Mouse (Mus musculus): ENCODE results near the gene Tmem184a. TPM values are rescaled to one million over a fixed set of nuclear protein-coding genes. Genes with fewer than 3 reads are reported as not detected.

The Tmem184a gene
- total RNA-seq, 2 experiments from 2014 or later: 0.08 to 0.54 TPM

DNA sequence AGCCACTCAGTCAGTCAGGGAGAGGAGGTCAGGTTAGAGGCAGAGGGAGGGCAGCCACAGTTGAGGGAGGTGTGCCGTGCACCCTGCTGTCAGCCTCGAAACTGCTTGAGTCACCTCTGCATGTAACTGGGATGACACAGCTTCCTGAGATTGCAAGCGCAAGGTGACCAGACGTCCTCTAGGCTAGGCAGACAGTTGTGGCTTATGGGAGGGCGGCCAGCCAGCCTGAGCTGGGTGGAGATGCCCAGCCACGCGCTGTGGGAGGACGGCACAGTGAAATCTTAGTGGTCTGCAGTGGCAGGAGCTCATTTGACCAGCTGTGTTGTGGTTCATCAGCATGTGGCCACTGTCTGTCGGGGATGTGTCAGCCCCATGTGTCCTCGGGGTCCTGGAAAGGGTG is 24.8 kb downstream of the Tmem184a start:
- intact Hi-C loops (cut with DNase I): no loop called here
- DNase-seq: no peak

DNA sequence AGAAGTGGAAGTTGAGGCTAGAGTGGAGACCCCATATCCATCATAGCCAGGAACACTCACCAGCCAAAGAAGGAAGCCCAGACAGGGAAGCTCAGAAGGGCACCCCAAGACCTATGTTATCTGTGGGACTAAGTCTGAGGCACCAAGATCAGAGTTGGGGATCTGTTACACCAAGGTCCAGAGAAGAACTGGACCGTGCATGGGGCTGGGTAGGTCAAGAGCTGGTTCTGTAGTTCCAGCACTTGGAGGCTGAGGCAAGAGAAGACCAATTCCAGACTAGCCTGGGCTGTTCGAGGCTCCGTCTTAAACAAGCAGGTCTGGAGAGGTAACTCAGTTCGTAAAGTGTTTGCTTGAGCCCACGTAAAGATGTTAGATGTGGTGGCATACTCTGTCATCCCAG is 25.6 kb downstream of the Tmem184a start:
- intact Hi-C loops (cut with DNase I): no loop called here

DNA sequence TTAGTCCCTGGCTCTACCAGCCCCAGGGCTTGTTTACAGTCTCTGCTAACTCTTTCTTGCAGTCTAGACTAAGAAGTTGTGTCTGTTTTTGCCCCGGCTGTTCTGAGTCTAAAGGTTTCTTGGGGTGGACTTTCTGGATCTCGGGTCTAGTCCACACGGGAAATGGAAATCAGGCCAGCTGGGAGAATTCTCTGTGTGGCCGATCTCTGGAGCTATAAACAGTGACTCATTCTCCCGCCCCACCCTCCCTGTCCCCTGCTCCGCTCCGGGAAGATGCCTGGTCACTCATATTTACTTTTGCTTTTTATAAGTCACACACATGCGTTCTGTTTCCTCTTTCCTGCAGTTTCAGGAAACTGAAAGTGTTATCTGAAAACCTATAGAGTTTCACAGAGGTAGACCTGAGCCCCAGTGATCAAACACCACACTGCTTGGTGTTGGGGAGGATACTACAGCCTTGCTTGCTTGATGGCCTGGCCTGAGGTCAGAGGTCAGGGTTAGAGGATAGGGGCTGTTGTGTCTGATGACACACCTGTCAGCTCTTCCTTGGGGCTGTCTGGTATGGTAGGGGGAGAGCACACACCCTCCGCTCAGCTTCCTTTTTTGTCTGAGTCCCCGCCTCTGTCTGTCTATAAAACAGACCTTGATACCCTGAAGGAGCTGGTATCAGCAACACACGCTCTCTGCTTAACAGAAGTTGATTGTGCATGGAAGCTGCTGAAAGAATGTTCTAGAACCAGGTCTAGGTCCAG is 26.2 kb downstream of the Tmem184a start:
- no peak for DNase-seq
- intact Hi-C loops (cut with DNase I): no loop called here

More for the DNA sequence above, 25.6 kb downstream of the Tmem184a start:
- no peak for DNase-seq

DNA sequence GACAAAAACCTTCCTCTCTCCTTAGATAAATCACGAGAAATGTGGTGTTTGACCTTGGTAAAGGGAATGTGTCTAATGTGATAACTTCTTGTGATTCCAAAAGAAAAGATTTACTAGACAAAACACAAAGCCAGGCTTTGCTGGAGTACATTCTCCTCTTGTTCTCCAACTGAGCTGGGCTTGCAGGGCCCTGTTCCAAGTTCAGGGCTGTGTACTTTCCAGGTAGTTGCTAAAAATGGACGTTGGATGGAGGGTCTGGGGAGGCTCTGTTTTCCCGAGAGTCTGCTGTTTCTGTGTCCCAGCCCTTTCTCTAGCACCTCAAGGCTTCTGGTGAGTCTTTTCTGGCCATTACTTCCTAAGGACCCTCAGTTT is 26.8 kb downstream of the Tmem184a start:
- no peak for DNase-seq
- intact Hi-C loops (cut with DNase I): no loop called here

DNA sequence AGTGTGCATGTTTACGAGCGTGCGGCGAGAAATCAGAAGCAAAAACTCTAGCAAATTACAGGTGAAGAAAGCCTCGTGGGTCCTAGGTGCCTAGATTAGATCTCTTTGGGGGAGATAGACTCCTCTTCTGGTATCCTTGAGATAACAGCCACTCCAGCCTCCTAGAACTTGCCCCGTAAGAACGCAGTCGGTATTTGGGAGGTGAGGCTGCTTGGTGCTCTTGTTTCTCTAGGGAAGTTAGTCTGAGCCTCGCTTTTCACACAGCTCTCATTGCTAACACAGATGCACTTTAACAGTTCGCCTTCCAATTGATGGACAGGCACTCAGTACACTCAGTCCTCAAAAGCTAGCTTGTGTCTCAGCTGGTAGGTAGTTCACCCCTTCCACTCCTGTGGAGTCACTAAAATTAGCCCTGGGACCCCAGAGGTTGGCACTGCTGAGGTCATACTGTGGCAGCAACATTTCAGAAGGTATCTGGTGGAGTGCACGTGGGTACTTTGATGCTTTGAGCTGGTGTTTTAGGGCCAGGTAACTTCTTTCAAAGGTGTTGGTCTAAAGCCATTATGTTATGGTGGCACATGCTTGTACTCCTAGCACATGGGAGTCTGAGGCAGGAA is 27.4 kb downstream of the Tmem184a start:
- intact Hi-C loops (cut with DNase I): no loop called here
- DNase-seq: no peak

DNA sequence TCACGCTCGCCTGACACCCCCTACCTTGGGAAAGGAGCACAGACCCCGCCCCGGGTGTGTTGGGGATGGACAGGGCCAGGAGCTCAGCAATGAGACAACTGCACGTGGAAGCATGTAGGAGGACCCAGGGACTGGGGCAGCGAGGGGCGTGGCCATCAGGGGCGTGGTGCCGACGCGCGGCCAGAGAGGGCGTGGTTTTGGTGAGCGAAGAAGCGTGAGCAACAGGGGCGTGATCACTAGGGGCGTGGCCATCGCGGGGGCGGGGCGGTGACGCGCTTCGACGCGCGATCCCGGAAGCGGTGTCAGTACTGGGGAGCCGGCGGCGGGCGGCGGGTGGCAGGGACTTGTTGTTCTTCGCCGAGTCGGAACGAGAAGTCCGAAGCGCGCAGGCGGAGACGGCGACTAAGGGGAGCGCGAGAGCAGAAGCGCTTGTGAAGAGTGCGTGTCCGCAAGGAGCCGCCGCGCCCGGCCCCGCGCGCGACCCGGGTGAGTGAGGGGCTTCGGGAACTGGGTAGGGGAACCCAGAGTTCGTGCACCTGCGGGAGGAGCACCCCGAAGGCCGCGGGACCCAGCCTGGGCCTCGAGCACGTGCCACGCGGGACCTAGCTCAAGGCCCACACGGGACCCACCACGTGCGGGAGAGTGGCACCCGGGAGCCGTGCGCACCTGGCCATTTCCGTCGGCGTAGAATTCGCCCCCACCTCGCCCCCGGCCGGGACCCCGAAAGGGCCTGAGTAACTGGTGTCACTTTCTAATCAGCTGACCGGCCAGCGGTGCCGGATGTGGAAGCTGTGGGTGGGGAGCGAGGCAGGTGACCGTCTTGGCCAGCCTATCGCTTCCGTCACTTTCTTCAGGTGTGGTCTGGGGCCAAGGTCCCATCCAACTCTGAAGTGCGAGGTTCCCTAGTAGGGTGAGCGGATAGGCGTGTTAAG is 28.2 kb downstream of the Tmem184a start, which contains the start of gene Mafk:
Gene Mafk (plus strand): TSS at position 287 of the 932 bp plus-strand sequence.
- DNase-seq: peak; percentile 93
- intact Hi-C loops (cut with DNase I): no loop called here

DNA sequence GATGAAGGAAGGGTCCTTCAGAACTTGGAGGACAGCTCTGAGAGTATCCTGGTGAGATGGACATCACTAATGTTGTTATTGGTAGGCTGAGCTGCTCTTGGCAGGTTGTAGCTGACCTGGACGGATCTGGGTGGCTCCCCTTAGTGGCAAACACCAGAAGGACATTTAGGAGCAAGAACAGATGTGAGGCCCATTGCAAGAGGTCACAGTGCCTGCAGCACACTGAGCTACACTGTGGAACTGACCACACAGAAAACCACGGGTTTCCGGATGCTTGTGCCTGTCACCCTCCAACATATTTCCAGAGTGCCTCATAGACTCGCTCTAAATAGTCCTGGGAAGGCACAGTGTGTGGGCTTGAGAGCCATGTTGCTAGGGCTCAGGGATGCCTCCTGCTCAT is 30.3 kb downstream of the Tmem184a start:
- DNase-seq: no peak

DNA sequence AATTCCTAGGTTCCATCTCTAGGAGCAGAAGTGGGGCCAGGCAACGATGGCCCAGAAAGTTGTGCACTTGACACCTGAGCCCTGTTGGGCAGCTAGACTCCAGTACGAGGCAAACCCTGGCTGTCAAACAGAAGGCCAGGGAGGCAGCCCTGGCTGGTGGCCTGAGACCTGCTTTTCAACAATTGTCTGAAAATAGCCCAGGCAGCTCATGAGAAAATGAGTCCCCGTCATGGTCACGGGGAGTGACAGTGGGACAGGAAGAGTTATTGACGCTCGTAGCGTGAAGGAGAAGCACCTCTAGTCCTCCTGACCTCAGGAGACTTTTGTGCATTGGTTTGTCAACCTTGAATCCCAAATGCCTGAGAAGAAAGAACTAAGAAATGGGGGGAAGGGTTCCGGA is 38.3 kb downstream of the Tmem184a start:
- intact Hi-C loops (cut with DNase I): no loop called here
- DNase-seq: no peak

More for the DNA sequence above, 30.3 kb downstream of the Tmem184a start:
- intact Hi-C loops (cut with DNase I): no loop called here

DNA sequence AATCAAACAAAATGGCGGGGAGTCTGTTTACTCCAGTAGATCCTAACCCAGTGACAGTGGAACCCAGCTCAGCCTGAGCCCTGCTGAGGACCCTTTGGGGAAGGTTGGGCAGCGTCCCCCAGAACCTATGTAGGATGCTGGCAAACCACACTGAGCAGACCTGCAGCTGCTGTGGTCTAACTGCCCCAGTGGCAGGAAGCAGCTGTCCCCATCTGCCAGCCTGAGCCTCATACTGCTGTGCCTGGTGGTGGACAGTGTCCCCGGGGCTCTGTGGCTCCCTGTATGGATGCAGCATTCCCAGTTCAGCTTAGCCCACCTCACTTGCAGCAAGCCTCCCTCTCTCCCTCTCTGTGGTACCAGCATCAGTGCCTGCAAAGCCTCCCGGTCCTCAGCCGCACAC is 42.8 kb downstream of the Tmem184a start:
- no peak for DNase-seq
- intact Hi-C loops (cut with DNase I): no loop called here

DNA sequence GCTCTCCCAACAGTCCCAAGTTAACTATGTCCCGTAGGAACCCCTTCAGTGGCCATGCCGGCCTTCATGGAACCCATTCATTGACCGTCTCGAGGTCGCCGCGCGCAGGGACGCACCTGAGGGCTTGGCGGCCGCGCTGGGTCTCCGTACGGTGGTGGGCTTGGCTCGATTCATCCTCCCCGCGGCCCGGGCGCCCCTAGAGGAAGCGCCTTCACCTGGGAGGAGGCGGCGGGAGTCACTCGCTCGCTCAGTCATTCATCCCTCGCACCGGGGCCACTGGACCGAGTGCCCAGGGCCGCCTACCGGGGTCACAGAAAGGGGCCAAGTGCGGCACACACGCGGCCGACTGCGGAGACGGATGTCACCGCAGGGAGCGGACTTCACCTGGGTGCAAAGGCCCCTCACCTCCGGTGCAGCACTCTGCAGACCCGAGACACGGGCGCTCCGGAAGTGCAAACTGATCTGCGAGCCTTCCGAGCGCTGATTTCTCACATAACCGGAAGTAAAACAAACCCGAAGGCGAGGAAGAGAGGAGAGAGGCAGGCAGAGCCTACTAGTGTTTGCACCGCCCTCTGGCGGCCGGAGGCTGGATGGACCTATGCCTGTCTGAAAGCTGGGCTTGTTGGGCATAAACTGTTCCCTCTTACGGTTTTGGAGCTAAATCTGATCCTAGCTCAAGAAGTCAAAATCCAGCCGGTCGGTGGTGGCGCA is 44.3 kb downstream of the Tmem184a start, which contains the start of gene Ints1:
Gene Ints1 (minus strand): TSS at position 459 of the 711 bp plus-strand sequence.
- intact Hi-C loops (cut with DNase I): no loop called here
- DNase-seq: peak; percentile 97

DNA sequence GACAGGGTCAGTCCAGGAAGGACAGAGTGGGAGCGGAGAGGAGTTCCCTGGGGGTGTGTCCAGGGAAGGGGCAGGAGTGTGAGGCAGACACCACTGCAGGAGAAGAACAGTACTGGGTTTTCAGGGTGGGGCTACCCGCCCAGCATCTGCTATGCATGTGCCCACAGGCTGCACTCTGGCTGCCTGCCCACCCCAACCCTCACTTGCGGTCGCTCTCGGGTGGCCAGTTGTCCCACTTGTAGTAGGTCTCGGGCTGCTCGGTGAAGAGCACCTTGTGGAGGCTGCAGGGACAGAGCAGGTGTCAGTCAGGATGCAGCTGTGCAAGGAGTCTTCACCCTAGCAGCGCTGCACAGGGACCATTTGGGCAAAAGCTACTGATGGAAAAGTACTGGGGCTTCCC is 51.5 kb downstream of the Tmem184a start:
- no peak for DNase-seq
- intact Hi-C loops (cut with DNase I): no loop called here

DNA sequence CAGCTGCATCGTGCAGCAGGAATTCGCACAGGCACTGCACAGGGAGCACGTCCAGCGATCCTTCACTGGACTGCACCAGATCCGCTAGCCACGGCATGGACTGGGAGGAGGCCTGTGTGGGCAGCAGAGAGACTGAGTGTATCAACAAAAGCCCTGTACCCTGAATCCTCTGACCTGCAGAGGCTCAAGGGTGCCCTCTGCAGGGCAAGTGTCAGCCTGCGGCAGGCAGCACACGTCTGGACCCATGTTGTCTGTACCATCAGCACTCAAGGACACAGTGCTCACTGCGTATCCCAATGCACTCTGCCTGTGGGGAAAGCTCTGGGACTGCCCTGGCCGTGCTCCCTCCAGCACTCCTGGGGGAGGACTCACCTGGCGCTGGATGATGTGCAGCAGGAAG is 55.4 kb downstream of the Tmem184a start:
- no peak for DNase-seq
- intact Hi-C loops (cut with DNase I): no loop called here

DNA sequence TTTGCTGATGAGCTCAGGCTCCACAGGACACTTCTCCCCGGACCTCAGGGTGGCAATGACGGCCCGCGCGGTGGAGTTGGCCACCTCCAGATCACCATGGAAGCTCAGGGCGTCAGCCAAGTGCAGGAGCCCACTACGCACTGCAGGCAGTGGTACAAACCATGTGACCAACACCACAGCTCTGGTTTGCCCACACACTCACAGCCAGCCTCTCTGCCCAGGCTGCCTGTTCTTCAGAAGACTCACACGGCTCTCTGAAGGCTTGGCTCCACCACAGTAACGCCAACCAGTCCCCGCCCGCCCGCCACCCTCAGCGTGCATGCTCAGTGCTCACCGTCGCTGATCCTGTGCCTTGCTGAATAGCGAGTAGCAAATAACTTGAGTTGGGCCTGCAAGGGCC is 61.6 kb downstream of the Tmem184a start:
- intact Hi-C loops (cut with DNase I): loop anchor here (10.0 kb wide), 1 partner anchor 223 kb away; no protein-coding TSS in a partner anchor
- DNase-seq: no peak

DNA sequence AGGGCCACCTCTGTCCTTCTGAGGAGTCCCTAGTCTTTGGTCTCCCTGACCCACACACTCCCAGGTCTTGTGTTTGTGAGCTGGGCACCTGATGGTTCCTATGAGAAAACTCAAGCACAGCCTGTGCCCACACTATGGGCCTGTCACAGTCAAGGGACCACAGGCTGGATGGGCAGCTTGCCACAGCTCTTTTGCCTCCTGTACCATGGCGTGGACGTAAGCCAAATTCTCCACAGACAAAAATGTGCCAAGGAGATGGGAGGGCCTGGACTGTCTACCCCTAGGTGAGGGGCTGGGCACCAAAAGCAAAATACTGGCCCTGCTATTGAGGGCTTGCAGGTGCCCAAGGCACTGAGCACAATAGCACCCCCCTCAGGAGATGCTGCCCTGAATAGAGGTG is 63.1 kb downstream of the Tmem184a start:
- intact Hi-C loops (cut with DNase I): loop anchor here (10.0 kb wide), 1 partner anchor 222 kb away; no protein-coding TSS in a partner anchor
- DNase-seq: no peak

DNA sequence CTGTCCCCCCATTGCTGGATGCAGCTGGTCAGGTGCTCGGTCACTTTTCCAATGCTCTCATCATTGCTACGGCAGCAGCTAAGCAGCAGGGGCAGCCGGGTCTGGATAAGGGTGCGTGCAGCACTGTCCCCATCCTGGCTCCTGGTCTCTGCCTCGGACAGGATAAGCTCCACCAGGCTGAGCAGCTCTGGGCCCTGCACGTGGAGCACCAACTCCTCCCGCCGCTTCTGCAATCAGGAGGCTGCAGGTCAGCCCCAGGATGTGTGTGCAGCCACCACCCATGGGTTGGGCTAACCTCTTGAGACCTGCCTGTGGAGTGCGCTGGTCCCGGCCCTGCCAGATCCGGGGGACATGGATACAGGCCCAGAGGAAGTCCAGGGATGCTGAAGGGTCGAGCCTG is 63.6 kb downstream of the Tmem184a start:
- intact Hi-C loops (cut with DNase I): loop anchor here (10.0 kb wide), 1 partner anchor 221 kb away; no protein-coding TSS in a partner anchor
- DNase-seq: no peak

DNA sequence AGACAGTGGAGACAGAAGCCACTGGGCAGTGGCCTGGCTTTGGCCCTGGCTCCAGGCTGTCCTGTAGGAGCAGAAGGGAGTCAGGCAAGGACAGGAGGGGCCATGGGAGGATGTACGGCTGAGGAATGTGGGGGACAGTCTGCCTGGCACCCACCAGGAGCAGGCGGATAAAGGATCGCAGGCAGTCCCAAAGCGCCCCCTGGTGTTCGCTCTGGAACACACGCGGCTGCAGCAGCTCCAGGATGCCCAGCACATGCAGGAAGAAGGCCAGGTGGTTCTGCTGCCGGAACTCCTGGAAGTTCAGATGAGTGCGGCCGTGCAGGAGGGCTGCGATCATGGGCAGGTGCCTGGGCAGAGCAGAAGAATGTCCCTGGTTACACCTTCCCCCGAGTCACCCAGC is 65.0 kb downstream of the Tmem184a start:
- intact Hi-C loops (cut with DNase I): loop anchor here (10.0 kb wide), 1 partner anchor 220 kb away; no protein-coding TSS in a partner anchor
- peak; percentile 70 for DNase-seq

Data from left cerebral cortex, postnatal 4 days (tissue).